Comparison of ENCODE assay signal across 11 mouse cellular contexts in the genomic region with DNA sequence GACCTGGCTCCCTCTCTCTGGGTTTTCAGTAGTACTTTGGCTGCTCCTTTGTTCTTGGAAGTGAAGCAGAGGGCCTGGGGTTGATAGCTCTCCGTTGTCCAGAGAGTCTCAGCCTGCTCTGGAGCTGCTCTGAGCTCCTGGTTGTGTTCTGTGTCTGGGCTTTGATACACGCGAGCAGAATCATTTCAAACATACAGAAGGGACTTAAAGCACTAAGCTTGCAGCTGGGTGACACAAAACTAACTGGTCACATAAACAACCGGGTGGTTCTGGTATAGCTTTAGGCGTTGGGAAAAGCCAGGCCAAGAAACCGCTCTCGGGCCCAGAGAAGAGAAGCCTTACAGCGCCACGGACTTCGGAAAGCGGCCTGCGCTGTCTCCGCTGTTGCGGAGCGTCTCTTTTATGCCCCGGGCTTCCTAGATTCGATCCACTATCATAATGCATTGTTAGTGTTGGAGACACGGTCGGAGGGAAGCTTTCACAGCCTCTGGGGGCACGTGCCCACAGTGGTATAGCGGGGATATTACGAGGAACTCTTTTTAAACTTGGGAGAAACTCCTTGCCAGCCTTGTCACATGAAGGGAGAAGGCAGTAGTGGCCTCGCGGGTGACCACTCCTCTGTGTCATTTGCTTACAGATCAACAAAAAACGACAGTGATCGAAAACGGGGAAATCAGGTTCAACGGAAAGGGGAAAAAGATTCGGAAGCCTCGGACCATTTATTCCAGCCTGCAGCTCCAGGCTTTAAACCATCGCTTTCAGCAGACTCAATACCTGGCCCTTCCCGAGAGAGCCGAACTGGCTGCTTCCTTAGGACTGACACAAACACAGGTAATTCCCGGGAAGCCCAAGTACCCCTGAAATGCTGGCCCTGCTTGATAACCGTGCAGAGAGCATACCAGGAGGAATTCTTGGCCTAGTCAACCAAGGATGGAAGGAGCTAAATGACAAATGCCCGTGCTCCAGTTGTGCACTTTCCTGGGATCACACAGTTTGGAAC. TPM values are rescaled to one million over a fixed set of nuclear protein-coding genes. Genes with fewer than 3 reads are reported as not detected.
DNase-seq lines count a peak whose midpoint lies in the region; ATAC-seq lines count a peak whose summit lies in the region.
"Had no signal": no experiment of that assay in that cellular context is flagged by ENCODE, and none has a peak within 500 bp of the region (broad histone marks: within the 10 kb centered on the region; RNA-seq: fewer than 3 reads in every experiment).

No protein-coding gene starts in this region.

- no peak overlapping the region for H3K4me2 ChIP-seq in intestine, embryonic 14.5 days (ENCODE audit: low read length)
- no peak overlapping the region for H3K4me2 ChIP-seq in intestine, embryonic 16.5 days (ENCODE audit: low read depth, low read length)
- H3K4me2 ChIP-seq in midbrain, embryonic 11.5 days = no peak overlapping the region

- no peak for ATAC-seq in intestine, embryonic 14.5 days (replicated peaks; ENCODE audit: low FRiP score, low TSS enrichment, low read depth)
- no peak for ATAC-seq in intestine, embryonic 16.5 days
- no peak for ATAC-seq in midbrain, embryonic 11.5 days (ENCODE audit: low FRiP score)
- ATAC-seq: activated CD4-positive, CD25-positive, alpha-beta regulatory T cell, adult 4 months had no signal

- 3% methylated on average over 36 of the region's 36 CpGs for WGBS in intestine, embryonic 14.5 days
- 6% methylated on average over 36 of the region's 36 CpGs for WGBS in intestine, embryonic 16.5 days
- WGBS in forebrain, embryonic 10.5 days = under 1% methylated on average over 36 of the region's 36 CpGs
- whole genome bisulfite sequencing in midbrain, embryonic 11.5 days = 1% methylated on average over 36 of the region's 36 CpGs

- DNase-seq in intestine, embryonic 14.5 days (ENCODE audit: low spot score) = peak; percentile 82
- peak; percentile 43 for DNase-seq in embryo, embryonic 10 days (ENCODE audit: low spot score)
- peak; percentile 47 for DNase-seq in forebrain, embryonic 10.5 days (ENCODE audit: extremely low spot score, low spot score)
- DNase-seq in midbrain, embryonic 11.5 days (ENCODE audit: low spot score, missing footprints) = peak; percentile 97
- DNase-seq in ovary, postnatal 14 days (ENCODE audit: low spot score) = no peak
- no peak for DNase-seq in lung, postnatal 14 days
- no peak for DNase-seq in layer of hippocampus, adult 9-11 months

- H3K27me3 ChIP-seq in intestine, embryonic 14.5 days (replicated peaks; ENCODE audit: control insufficient read depth, insufficient read depth, low read length) = peaks cover 98% of the 10 kb centered on the region
- H3K27me3 ChIP-seq in intestine, embryonic 16.5 days (replicated peaks; ENCODE audit: control insufficient read depth, insufficient read depth, low read length) = peaks cover 74% of the 10 kb centered on the region
- peaks cover 100% of the 10 kb centered on the region for H3K27me3 ChIP-seq in forebrain, embryonic 10.5 days (ENCODE audit: poor library complexity, severe bottlenecking)
- H3K27me3 ChIP-seq in midbrain, embryonic 11.5 days (ENCODE audit: control insufficient read depth, insufficient read depth, low read length) = peaks cover 92% of the 10 kb centered on the region

- H3K9me3 ChIP-seq in intestine, embryonic 14.5 days (ENCODE audit: control insufficient read depth, low read length) = no peaks in the 10 kb centered on the region
- H3K9me3 ChIP-seq in intestine, embryonic 16.5 days (ENCODE audit: control insufficient read depth, low read length) = no peaks in the 10 kb centered on the region
- H3K9me3 ChIP-seq in forebrain, embryonic 10.5 days = no peaks in the 10 kb centered on the region
- no peaks in the 10 kb centered on the region for H3K9me3 ChIP-seq in midbrain, embryonic 11.5 days (ENCODE audit: control insufficient read depth, low read length)
- H3K9me3 ChIP-seq: lung, embryonic 15.5 days had no signal

- H3K4me1 ChIP-seq in intestine, embryonic 14.5 days (replicated peaks; ENCODE audit: control insufficient read depth, insufficient read depth, low read length) = peaks cover 13% of the 10 kb centered on the region; the same call in 1 of the 2 replicates
- H3K4me1 ChIP-seq in intestine, embryonic 16.5 days (ENCODE audit: control insufficient read depth, insufficient read depth, low read length) = peaks cover 24% of the 10 kb centered on the region
- peaks cover 38% of the 10 kb centered on the region for H3K4me1 ChIP-seq in forebrain, embryonic 10.5 days
- peaks cover 7% of the 10 kb centered on the region for H3K4me1 ChIP-seq in midbrain, embryonic 11.5 days (ENCODE audit: control insufficient read depth, insufficient read depth, low read length)

- H3K4me3 ChIP-seq in intestine, embryonic 14.5 days (ENCODE audit: low read depth, low read length) = no peak overlapping the region
- H3K4me3 ChIP-seq in intestine, embryonic 16.5 days (ENCODE audit: low read length) = no peak overlapping the region
- peak overlapping the region; percentile 57 for H3K4me3 ChIP-seq in forebrain, embryonic 10.5 days
- peak overlapping the region; percentile 34; the same call in 1 of the 2 replicates for H3K4me3 ChIP-seq in midbrain, embryonic 11.5 days (ENCODE audit: low read depth, low read length)

- H3K27ac ChIP-seq in intestine, embryonic 14.5 days (ENCODE audit: low read depth) = no peak overlapping the region
- H3K27ac ChIP-seq in intestine, embryonic 16.5 days (ENCODE audit: low read length) = no peak overlapping the region
- peak overlapping the region; percentile 80 for H3K27ac ChIP-seq in forebrain, embryonic 10.5 days
- no peak overlapping the region for H3K27ac ChIP-seq in midbrain, embryonic 11.5 days (ENCODE audit: low read depth, low read length)
- H3K27ac ChIP-seq: lung, embryonic 15.5 days had no signal

- H3K36me3 ChIP-seq in intestine, embryonic 14.5 days (ENCODE audit: control insufficient read depth, insufficient read depth, low read length) = no peaks in the 10 kb centered on the region
- H3K36me3 ChIP-seq in intestine, embryonic 16.5 days (ENCODE audit: control insufficient read depth, insufficient read depth, low read length) = no peaks in the 10 kb centered on the region
- no peaks in the 10 kb centered on the region for H3K36me3 ChIP-seq in forebrain, embryonic 10.5 days (replicated peaks)
- H3K36me3 ChIP-seq in midbrain, embryonic 11.5 days (ENCODE audit: control insufficient read depth, insufficient read depth, low read length) = no peaks in the 10 kb centered on the region
- H3K36me3 ChIP-seq: lung, embryonic 15.5 days had no signal

- no peak overlapping the region for H3K9ac ChIP-seq in intestine, embryonic 14.5 days (ENCODE audit: low read length)
- no peak overlapping the region for H3K9ac ChIP-seq in intestine, embryonic 16.5 days (ENCODE audit: low read depth, low read length)
- H3K9ac ChIP-seq in midbrain, embryonic 11.5 days (ENCODE audit: low read length) = peak overlapping the region; percentile 5; the same call in 1 of the 2 replicates
- H3K9ac ChIP-seq: lung, embryonic 15.5 days had no signal

RNA-seq across cellular contexts. Expression of a gene that starts 1.6 kb away (rescaled TPM):
- polyA plus RNA-seq in intestine, embryonic 14.5 days (2014; fragmentation: Nextera tagmentation; extraction: Ambion mirVana) = not detected in 2 replicates
- polyA plus RNA-seq in intestine, embryonic 16.5 days (2015; fragmentation: Nextera tagmentation; extraction: Ambion mirVana) = not detected in 2 replicates
- polyA plus RNA-seq in forebrain, embryonic 10.5 days (2016; fragmentation: Nextera tagmentation; extraction: Ambion mirVana) = 0.95 and 1.1 TPM in 2 replicates
- 0.33 and 0.81 TPM in 2 replicates for polyA plus RNA-seq in midbrain, embryonic 11.5 days (2014; fragmentation: Nextera tagmentation; extraction: Ambion mirVana)
- polyA plus RNA-seq: activated CD4-positive, CD25-positive, alpha-beta regulatory T cell, adult 4 months; lung, embryonic 15.5 days; neural tube, embryonic 14.5 days had no signal

RNA-seq across cellular contexts. Expression of a gene that starts 17.1 kb away (rescaled TPM):
- polyA plus RNA-seq in intestine, embryonic 14.5 days (2014; fragmentation: Nextera tagmentation; extraction: Ambion mirVana) = 2.4 and 2.8 TPM in 2 replicates
- 1.5 and 1.7 TPM in 2 replicates for polyA plus RNA-seq in intestine, embryonic 16.5 days (2015; fragmentation: Nextera tagmentation; extraction: Ambion mirVana)
- polyA plus RNA-seq in forebrain, embryonic 10.5 days (2016; fragmentation: Nextera tagmentation; extraction: Ambion mirVana) = 17.5 and 18.5 TPM in 2 replicates
- polyA plus RNA-seq in midbrain, embryonic 11.5 days (2014; fragmentation: Nextera tagmentation; extraction: Ambion mirVana) = 5.2 and 7.7 TPM in 2 replicates
- polyA plus RNA-seq: activated CD4-positive, CD25-positive, alpha-beta regulatory T cell, adult 4 months; neural tube, embryonic 14.5 days had no signal

Comparison
In these comparisons a context has a peak if more than half of its experiments do, and no peak if none do; other contexts are left out.
1. DNase-seq: peak in intestine, embryonic 14.5 days (single experiment), embryo, embryonic 10 days (single experiment), forebrain, embryonic 10.5 days (single experiment) and midbrain, embryonic 11.5 days (single experiment); none in ovary, postnatal 14 days (single experiment), lung, postnatal 14 days (single experiment) and layer of hippocampus, adult 9-11 months (single experiment).
2. H3K4me3 ChIP-seq: peak in forebrain, embryonic 10.5 days (single experiment) and midbrain, embryonic 11.5 days (single experiment); none in intestine, embryonic 14.5 days (single experiment) and intestine, embryonic 16.5 days (single experiment).